Comparison of ENCODE assay signal across 27 mouse cellular contexts in the genomic region with DNA sequence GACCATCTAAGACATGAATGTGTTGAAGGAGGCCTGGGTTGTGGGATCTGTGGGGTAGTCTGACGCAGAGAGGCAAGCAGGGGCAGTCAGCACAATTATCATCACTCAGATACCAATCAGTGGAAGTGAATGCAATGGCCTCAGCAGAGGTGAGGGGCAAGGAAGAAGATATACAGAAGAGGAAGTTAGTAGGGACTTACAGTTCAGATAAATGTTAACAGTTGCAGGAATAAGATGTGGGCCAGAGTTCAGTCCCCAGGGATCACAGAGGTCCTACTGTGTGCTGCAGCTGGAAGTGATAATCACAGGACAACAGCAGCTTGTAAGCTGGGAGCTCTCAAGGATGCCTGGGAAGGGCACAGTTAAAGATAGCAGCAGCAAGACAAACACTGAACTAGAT. TPM values are rescaled to one million over a fixed set of nuclear protein-coding genes. Genes with fewer than 3 reads are reported as not detected.
DNase-seq lines count a peak whose midpoint lies in the region; TF ChIP-seq lines count a peak whose summit lies in the region.
"Had no signal": no experiment of that assay in that cellular context is flagged by ENCODE, and none has a peak within 500 bp of the region (broad histone marks: within the 10 kb centered on the region; RNA-seq: fewer than 3 reads in every experiment).

No protein-coding gene starts in this region.

- no peaks in the 10 kb centered on the region for H3K4me1 ChIP-seq in testis, adult 2 months (ENCODE audit: control insufficient read depth, insufficient read depth, low read length)
- H3K4me1 ChIP-seq: embryonic facial prominence, embryonic 13.5 days; embryonic facial prominence, embryonic 15.5 days; forebrain, embryonic 10.5 days; forebrain, embryonic 12.5 days had no signal

- H3K4me3 ChIP-seq in gastrocnemius, adult 2 months = no peak overlapping the region
- H3K4me3 ChIP-seq in testis, adult 2 months (ENCODE audit: control insufficient read depth, low read depth, low read length) = no peak overlapping the region
- no peak overlapping the region for H3K4me3 ChIP-seq in left cerebral cortex, adult 2 months
- H3K4me3 ChIP-seq: embryonic facial prominence, embryonic 13.5 days; embryonic facial prominence, embryonic 15.5 days; erythroblast, embryonic 14.5 days; forebrain, embryonic 10.5 days; forebrain, embryonic 12.5 days had no signal

- no peak for TF ChIP-seq POLR2A in testis, adult 2 months (IDR thresholded peaks at IDR 0.05; ENCODE audit: control insufficient read depth, low read depth, low read length)

- no peaks in the 10 kb centered on the region for H3K27me3 ChIP-seq in testis, adult 2 months (ENCODE audit: control insufficient read depth, insufficient read depth, low read length)
- H3K27me3 ChIP-seq: embryonic facial prominence, embryonic 13.5 days; embryonic facial prominence, embryonic 15.5 days; forebrain, embryonic 12.5 days had no signal

- H3K36me3 ChIP-seq in testis, adult 2 months (ENCODE audit: control insufficient read depth, insufficient read depth, low read length) = no peaks in the 10 kb centered on the region
- H3K36me3 ChIP-seq: embryonic facial prominence, embryonic 13.5 days; embryonic facial prominence, embryonic 15.5 days; forebrain, embryonic 10.5 days; forebrain, embryonic 12.5 days had no signal

- TF ChIP-seq CTCF in gastrocnemius, adult 2 months (IDR thresholded peaks at IDR 0.05) = no peak
- TF ChIP-seq CTCF in testis, adult 2 months (IDR thresholded peaks at IDR 0.05; ENCODE audit: control insufficient read depth, insufficient read depth, insufficient replicate concordance, low read depth, low read length) = no peak
- no peak for TF ChIP-seq CTCF in left cerebral cortex, adult 2 months (IDR thresholded peaks at IDR 0.05)

- H3K27ac ChIP-seq in gastrocnemius, adult 2 months = 0 out of 2 replicates have a peak overlapping the region, but pooled peaks have one; percentile 20
- peak overlapping the region; percentile 32; the same call in 1 of the 2 replicates for H3K27ac ChIP-seq in testis, adult 2 months (ENCODE audit: control insufficient read depth, insufficient read depth, low read depth, low read length)
- H3K27ac ChIP-seq in left cerebral cortex, adult 2 months = no peak overlapping the region
- H3K27ac ChIP-seq: embryonic facial prominence, embryonic 13.5 days; embryonic facial prominence, embryonic 15.5 days; forebrain, embryonic 10.5 days; forebrain, embryonic 12.5 days had no signal

- intact Hi-C loops in gastrocnemius, adult 2 months (cut with DNase I) = no loop called here
- intact Hi-C loops in gastrocnemius, postnatal 36 days (cut with DNase I) = no loop called here
- intact Hi-C loops in left cerebral cortex, adult 2 months (cut with DNase I) = no loop called here

- no peak for DNase-seq in gastrocnemius, adult 2 months
- DNase-seq in gastrocnemius, postnatal 36 days = no peak
- DNase-seq in testis, postnatal 14 days (ENCODE audit: low spot score) = no peak
- peak; percentile 30 for DNase-seq in MEL-GATA-1-ER (ENCODE audit: extremely low read depth, low read depth)
- DNase-seq in urinary bladder, postnatal 10 days (ENCODE audit: low spot score) = no peak
- DNase-seq in left cerebral cortex, adult 2 months (ENCODE audit: extremely low spot score in 1 of 2, low spot score in 2 of 2) = no peak
- DNase-seq: adrenal gland, adult 2 months; adrenal gland, postnatal 10 days; adrenal gland, postnatal 25 days; B cell, adult 2 months; cerebellum, adult 11-12 months; cerebellum, adult 2 months; cerebellum, adult 9-10 months; cerebellum, postnatal 10 days; cerebellum, postnatal 36 days; embryo, embryonic 11 days had no signal

RNA-seq across cellular contexts. Expression of a gene that starts 16.4 kb away (rescaled TPM):
- not detected for total RNA-seq in gastrocnemius, adult 2 months (2021)
- total RNA-seq in gastrocnemius, postnatal 36 days (2021) = under 1 TPM in 1 of 2 experiments, not detected in 1; 0.18 TPM
- 0.14 and 0.30 TPM in 2 replicates for polyA plus RNA-seq in testis, adult 2 months (2012; rRNA removed)
- not detected for total RNA-seq in left cerebral cortex, adult 2 months (2021)
- total RNA-seq: common myeloid progenitor, adult 5-6 weeks; ES-E14 had no signal
- polyA plus RNA-seq: adrenal gland, adult 2 months; CD4-positive, CD25-positive, alpha-beta regulatory T cell, adult 4 months; embryonic facial prominence, embryonic 11.5 days; embryonic facial prominence, embryonic 13.5 days; erythroblast, embryonic 14.5 days; forebrain, embryonic 10.5 days; forebrain, embryonic 16.5 days had no signal

RNA-seq across cellular contexts. Expression of a gene that starts 37.1 kb away (rescaled TPM):
- total RNA-seq in gastrocnemius, adult 2 months (2021) = 100 to 1,000 TPM in 1 of 2 experiments, 10 to 100 TPM in 1; 69.0 to 124 TPM
- total RNA-seq in gastrocnemius, postnatal 36 days (2021) = 100 to 1,000 TPM in 1 of 2 experiments, 10 to 100 TPM in 1; 89.3 to 133 TPM
- polyA plus RNA-seq in testis, adult 2 months (2012; rRNA removed) = 8.0 and 9.3 TPM in 2 replicates
- 10 to 100 TPM; 35.9 to 36.6 TPM for total RNA-seq in left cerebral cortex, adult 2 months (2021)
